Mouse (Mus musculus) lung, adult 2 months (tissue): ENCODE results near the gene Dus2.

ENCODE experiments used
- CTCF ChIP-seq: fragments of 200-500 bp; IDR thresholded peaks from 2 replicates; pipeline ENCODE4 v1.5.1; 2011; ENCODE audit warnings: mild to moderate bottlenecking, low read length, control low read depth; ENCODE audit not compliant: insufficient read depth
- POLR2A ChIP-seq: fragments of 200-500 bp; IDR thresholded peaks from 2 replicates; pipeline ENCODE4 v1.6.1; 2011; ENCODE audit warnings: low read depth, mild to moderate bottlenecking, control low read depth, low read length, borderline replicate concordance; ENCODE audit errors: extremely low read depth

- TF ChIP-seq CTCF (no peak), POLR2A (no peak)
These were observed 10.8 kb downstream of the Dus2 start for GRCm38 (mm10) chr8:106001908-106002307.
